Mouse (Mus musculus): ENCODE data around the gene Ankrd23. TPM values are rescaled to one million over a fixed set of nuclear protein-coding genes. Genes with fewer than 3 reads are reported as not detected.
A peak's percentile ranks its signal among the peaks of the same experiment; 100 is the strongest.

Ankrd23 gene
- polyA plus RNA-seq, 1 experiment: 18.0 TPM

GRCm38 (mm10) chr1:36545845-36546600, 9.3 kb upstream of the Ankrd23 start:
- Histone ChIP-seq H3K27ac (ENCODE audit: control insufficient read depth, insufficient read depth, low read depth, low read length, poor library complexity) (no peak overlapping the region), H3K4me1 (ENCODE audit: control insufficient read depth, insufficient read depth, low read length) (no peaks in the 10 kb centered on the region; the same call in 1 of the 2 replicates), H3K4me3 (replicated peaks; ENCODE audit: control insufficient read depth, low read depth, low read length) (peak overlapping the region; percentile 34)
- 54% methylated on average over 19 of the region's 19 CpGs for WGBS
- TF ChIP-seq CTCF (IDR thresholded peaks at IDR 0.05; ENCODE audit: control insufficient read depth, insufficient read depth, low read length) (no peak), POLR2A (IDR thresholded peaks at IDR 0.05; ENCODE audit: borderline replicate concordance, control insufficient read depth, low read depth, low read length) (no peak)

DNA sequence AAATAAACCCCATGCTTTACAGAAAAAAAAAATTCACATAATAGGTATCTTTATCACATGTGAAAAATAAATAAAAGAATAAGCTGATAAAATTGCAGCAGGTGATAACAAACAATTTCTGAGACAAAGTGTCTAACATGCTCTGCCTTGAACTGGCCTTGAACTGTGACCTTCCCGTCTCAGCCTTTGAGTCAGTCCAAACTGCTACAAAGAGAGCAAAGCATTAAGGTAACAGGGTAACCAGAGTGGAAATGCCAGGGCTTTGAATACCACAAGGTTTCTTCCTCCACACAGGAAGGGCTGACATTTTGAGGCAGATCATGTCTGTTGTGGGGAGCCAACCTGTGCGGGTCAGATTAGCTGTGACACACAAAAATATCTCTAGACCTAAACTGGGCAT, 8.7 kb upstream of the Ankrd23 start:
- Histone ChIP-seq H3K4me3 (replicated peaks; ENCODE audit: control insufficient read depth, low read depth, low read length) (no peak overlapping the region), H3K4me1 (ENCODE audit: control insufficient read depth, insufficient read depth, low read length) (no peaks in the 10 kb centered on the region; the same call in 1 of the 2 replicates), H3K27ac (ENCODE audit: control insufficient read depth, insufficient read depth, low read depth, low read length, poor library complexity) (no peak overlapping the region)
- 35% methylated on average over 2 of the region's 2 CpGs for whole genome bisulfite sequencing
- no peak for TF ChIP-seq CTCF (IDR thresholded peaks at IDR 0.05; ENCODE audit: control insufficient read depth, insufficient read depth, low read length)
- no peak for TF ChIP-seq POLR2A (IDR thresholded peaks at IDR 0.05; ENCODE audit: borderline replicate concordance, control insufficient read depth, low read depth, low read length)

GRCm38 (mm10) chr1:36542925-36543324, 6.2 kb upstream of the Ankrd23 start:
- TF ChIP-seq POLR2A (IDR thresholded peaks at IDR 0.05; ENCODE audit: borderline replicate concordance, control insufficient read depth, low read depth, low read length) (no peak), CTCF (IDR thresholded peaks at IDR 0.05; ENCODE audit: control insufficient read depth, insufficient read depth, low read length) (no peak)
- 89% methylated on average over 9 of the region's 9 CpGs for WGBS
- Histone ChIP-seq H3K4me1 (ENCODE audit: control insufficient read depth, insufficient read depth, low read length) (no peaks in the 10 kb centered on the region; the same call in 1 of the 2 replicates), H3K27ac (ENCODE audit: control insufficient read depth, insufficient read depth, low read depth, low read length, poor library complexity) (no peak overlapping the region), H3K4me3 (replicated peaks; ENCODE audit: control insufficient read depth, low read depth, low read length) (no peak overlapping the region)

GRCm38 (mm10) chr1:36541844-36542243, 5.2 kb upstream of the Ankrd23 start:
- 93% methylated on average over 16 of the region's 16 CpGs for WGBS

GRCm38 (mm10) chr1:36540807-36541206, 4.1 kb upstream of the Ankrd23 start:
- WGBS: 91% methylated on average over 12 of the region's 12 CpGs
- H3K4me3 ChIP-seq (replicated peaks; ENCODE audit: control insufficient read depth, low read depth, low read length): no peak overlapping the region
- H3K27ac ChIP-seq (ENCODE audit: control insufficient read depth, insufficient read depth, low read depth, low read length, poor library complexity): no peak overlapping the region
- no peaks in the 10 kb centered on the region for H3K4me1 ChIP-seq (ENCODE audit: control insufficient read depth, insufficient read depth, low read length)
- TF ChIP-seq POLR2A (IDR thresholded peaks at IDR 0.05; ENCODE audit: borderline replicate concordance, control insufficient read depth, low read depth, low read length) (no peak), CTCF (IDR thresholded peaks at IDR 0.05; ENCODE audit: control insufficient read depth, insufficient read depth, low read length) (no peak)

More at GRCm38 (mm10) chr1:36541844-36542243, 5.2 kb upstream of the Ankrd23 start:
- no peaks in the 10 kb centered on the region; the same call in 1 of the 2 replicates for H3K4me1 ChIP-seq (ENCODE audit: control insufficient read depth, insufficient read depth, low read length)
- H3K4me3 ChIP-seq (replicated peaks; ENCODE audit: control insufficient read depth, low read depth, low read length): no peak overlapping the region
- no peak overlapping the region for H3K27ac ChIP-seq (ENCODE audit: control insufficient read depth, insufficient read depth, low read depth, low read length, poor library complexity)
- TF ChIP-seq POLR2A (IDR thresholded peaks at IDR 0.05; ENCODE audit: borderline replicate concordance, control insufficient read depth, low read depth, low read length) (no peak), CTCF (IDR thresholded peaks at IDR 0.05; ENCODE audit: control insufficient read depth, insufficient read depth, low read length) (no peak)

DNA sequence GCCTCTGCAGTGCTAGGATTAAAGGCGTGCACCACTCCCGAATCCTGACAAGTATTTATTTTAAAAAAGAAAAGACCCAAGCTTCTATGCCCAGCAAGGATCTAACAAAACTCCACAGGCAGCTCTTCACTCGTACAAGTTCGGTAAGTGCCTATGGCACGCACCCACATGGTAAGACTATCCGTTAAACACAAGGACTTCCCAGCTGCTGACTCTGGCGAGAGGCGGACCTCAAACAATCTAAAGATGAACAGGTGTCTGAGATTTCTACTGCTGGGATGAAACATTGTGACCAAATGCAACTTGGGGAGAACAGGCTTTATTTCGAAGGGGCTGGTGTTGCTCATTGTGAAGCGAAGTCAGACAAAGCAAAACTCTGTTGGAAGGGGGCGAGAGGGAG, 3.4 kb upstream of the Ankrd23 start:
- Histone ChIP-seq H3K4me1 (ENCODE audit: control insufficient read depth, insufficient read depth, low read length) (no peaks in the 10 kb centered on the region), H3K4me3 (replicated peaks; ENCODE audit: control insufficient read depth, low read depth, low read length) (no peak overlapping the region), H3K27ac (ENCODE audit: control insufficient read depth, insufficient read depth, low read depth, low read length, poor library complexity) (no peak overlapping the region)
- TF ChIP-seq CTCF (IDR thresholded peaks at IDR 0.05; ENCODE audit: control insufficient read depth, insufficient read depth, low read length) (no peak), POLR2A (IDR thresholded peaks at IDR 0.05; ENCODE audit: borderline replicate concordance, control insufficient read depth, low read depth, low read length) (no peak)
- WGBS: 87% methylated on average over 11 of the region's 11 CpGs

DNA sequence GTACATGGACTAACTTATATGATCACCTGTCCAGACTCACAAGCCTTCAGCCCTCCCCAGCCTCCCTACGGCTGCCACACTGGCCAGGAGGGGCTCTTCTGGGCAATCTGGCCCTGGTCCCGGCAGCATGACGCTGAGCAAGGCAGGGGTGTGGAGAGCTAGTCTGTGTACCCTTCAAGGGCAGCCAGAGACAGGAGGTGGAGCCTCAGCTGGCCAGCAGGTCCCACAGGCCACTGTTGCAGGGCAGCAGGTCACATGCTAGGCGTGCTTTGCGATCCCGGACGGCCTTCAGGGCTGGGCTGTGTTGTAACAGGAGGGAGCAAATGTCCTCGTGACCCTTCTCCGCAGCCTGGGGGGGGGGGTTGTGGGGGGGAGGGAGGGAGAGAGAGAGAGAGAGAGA, 2.5 kb upstream of the Ankrd23 start, which contains the start of gene Gm42417:
Gm42417 (minus strand) TSS at position 244 of the 400 bp plus-strand sequence.
- Histone ChIP-seq H3K4me3 (replicated peaks; ENCODE audit: control insufficient read depth, low read depth, low read length) (no peak within 1 kb of the TSS), H3K4me1 (ENCODE audit: control insufficient read depth, insufficient read depth, low read length) (no peaks in the 10 kb centered on the region), H3K27ac (ENCODE audit: control insufficient read depth, insufficient read depth, low read depth, low read length, poor library complexity) (no peak within 1 kb of the TSS)
- TF ChIP-seq POLR2A (IDR thresholded peaks at IDR 0.05; ENCODE audit: borderline replicate concordance, control insufficient read depth, low read depth, low read length) (no peak), CTCF (IDR thresholded peaks at IDR 0.05; ENCODE audit: control insufficient read depth, insufficient read depth, low read length) (no peak)
- 74% methylated on average over 9 of the region's 9 CpGs for WGBS

- Histone ChIP-seq H3K4me3 (replicated peaks; ENCODE audit: control insufficient read depth, low read depth, low read length) (no peak overlapping the region), H3K27ac (ENCODE audit: control insufficient read depth, insufficient read depth, low read depth, low read length, poor library complexity) (no peak overlapping the region), H3K4me1 (ENCODE audit: control insufficient read depth, insufficient read depth, low read length) (no peaks in the 10 kb centered on the region)
- 56% methylated on average over 4 of the region's 4 CpGs for WGBS
- no peak for TF ChIP-seq POLR2A (IDR thresholded peaks at IDR 0.05; ENCODE audit: borderline replicate concordance, control insufficient read depth, low read depth, low read length)
- TF ChIP-seq CTCF (IDR thresholded peaks at IDR 0.05; ENCODE audit: control insufficient read depth, insufficient read depth, low read length): no peak
Observed at GRCm38 (mm10) chr1:36538727-36539126, 2.0 kb upstream of the Ankrd23 start.
